Mouse (Mus musculus): ENCODE data around the gene Hs3st2.
A peak's percentile ranks its signal among the peaks of the same experiment; 100 is the strongest.

The Hs3st2 gene

DNA sequence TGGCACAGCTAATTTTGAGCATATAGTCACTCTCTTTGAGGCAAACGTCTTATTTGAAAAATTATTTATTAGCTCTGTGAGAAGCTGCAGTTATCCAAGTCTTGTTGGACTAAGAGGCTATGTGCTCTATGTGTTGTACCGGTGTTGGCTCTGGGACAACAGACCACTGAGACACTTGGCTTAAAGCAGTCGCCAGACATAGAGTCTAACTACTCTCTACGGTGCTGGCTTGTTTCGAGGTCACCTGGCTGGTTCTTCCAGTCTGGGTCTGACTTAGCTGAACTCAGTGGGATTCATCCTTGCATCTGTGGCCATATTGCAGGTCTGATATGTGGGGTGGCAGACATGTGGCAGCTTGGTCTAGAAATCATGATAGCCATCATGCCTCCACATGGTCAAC lies 72.8 kb downstream of the Hs3st2 start:
- no peak for DNase-seq

DNA sequence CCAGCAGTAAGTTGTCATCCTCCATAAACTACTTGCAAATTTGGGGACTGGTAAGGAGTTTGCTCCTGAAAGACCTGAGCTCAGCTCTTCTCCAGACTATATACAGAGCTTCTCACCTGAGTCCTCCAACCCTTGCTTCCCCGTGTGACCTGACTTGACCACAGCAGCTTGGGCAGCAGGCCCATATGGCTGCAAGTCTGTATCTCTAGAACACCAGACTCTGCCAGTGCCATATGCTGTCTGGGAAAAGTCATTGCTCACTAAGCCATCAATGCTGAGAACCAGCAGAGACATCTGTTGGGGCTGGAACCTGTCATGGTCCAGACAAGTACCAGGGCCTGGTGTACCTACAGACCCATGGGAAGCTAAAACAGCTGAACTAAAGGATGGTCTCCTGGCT lies 73.5 kb downstream of the Hs3st2 start:
- no peak for DNase-seq

DNA sequence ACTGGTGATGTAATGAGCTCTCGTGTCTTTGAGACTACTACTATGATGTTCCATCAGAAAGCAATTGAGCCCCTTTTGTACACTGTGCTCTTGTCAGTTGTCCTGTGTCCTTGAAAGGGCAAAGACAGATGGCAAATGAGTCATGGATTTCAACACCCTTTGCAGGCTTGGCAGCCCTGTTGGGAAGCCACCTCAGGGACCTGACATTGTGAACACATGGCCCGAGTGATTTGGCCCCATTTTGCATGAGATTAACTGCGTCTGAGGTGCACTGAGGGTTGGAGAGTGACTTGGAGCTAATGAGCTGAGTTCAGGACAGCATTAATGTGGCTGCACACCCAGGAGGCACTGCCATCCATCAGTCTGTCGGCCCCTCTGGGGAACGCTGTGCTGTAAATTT lies 74.7 kb downstream of the Hs3st2 start:
- no peak for DNase-seq

DNA sequence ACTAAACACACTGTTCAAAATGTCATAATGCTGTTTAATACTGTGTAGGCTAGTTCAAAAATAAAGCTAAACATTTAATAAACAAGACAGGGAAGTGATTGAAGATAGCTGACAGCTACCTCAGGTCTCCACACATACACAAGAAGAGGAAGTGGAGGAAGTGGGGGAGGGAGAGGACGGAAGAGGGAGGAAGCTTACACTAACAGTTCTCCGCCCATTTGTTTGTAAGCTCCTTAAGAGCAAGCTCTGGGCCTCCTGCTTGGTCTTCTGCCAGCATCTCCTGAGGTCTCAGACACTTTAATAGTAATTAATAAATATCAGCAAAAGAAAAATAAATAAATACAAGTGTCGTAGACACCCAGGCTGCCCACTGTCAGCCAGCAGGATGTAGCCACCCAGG lies 77.8 kb downstream of the Hs3st2 start:
- no peak for DNase-seq

DNA sequence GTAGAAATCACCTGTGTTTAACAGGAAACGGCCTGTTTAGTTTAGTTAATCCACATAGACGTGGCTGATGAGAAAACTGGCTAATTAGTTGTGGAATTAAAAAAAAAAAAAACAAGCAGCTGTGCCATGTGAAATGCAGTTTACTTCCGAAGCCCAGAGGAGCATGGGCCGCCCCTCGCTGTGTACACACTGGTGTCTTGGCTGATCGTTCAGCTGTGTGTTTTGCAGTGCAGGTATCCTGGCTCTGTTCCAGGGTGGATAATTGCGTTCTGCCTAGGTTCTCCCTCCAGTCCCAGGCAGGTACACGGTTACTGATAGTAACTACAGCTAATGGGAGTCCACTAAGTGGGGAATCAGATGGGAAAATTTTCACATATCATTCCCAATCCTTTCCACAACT lies 86.6 kb downstream of the Hs3st2 start:
- DNase-seq = no peak

DNA sequence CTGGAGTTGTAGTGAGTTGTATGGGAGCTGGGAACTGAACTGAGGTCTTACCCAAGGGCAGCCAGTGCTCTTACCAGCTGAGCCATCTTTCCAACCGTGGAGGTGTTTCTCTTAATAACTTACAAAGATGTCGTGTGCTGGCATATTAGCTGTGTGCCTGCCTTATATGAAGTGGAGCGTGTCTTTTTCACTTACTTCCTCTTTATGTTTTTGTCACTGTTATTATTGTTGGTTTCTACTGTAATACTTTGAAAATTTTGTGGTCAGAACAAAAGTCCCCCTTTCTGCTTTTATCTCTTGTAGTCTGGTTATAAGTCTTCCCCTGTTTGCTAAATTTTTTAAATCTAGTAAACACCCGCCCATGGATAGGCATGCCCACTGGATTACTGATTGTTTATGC lies 88.4 kb downstream of the Hs3st2 start:
- DNase-seq = no peak

DNA sequence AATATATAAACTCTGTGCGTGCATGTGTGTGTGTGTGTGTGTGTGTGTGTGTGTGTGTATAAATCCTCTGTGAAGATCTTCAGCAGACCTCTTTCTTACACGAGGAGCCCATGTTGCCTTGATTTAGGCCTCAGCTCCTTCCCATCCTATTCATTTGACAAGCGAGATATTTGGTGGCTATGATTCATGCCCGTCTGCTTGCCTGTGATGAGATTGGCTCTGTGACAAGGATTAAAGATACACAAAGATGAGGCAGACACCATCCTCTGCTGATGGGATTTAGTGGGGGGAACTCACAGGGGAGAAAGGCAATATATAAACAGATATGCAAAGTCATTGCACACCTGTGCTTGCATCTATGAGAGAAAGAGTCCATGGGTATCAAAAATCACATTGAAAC lies 92.9 kb downstream of the Hs3st2 start:
- no peak for DNase-seq

DNA sequence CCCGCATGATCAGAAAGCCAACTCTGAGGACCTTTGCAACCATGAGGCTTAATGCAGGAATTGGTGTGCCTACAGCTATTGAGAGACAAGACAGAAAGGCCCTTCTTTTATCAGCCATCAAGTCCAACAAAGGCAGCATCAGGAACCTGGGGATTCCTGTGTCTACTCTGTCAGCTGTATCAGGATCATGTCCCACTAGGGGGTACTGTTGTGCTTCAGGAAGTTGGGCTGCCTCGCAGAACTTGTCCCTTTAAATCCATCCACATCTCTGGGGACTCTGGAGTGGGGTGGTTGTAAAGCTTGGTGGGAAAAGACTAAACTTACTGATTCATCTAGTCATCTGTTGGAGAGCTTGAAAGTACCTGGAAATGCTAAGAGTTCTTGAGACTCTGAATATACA lies 93.6 kb downstream of the Hs3st2 start:
- DNase-seq = peak; percentile 49

DNA sequence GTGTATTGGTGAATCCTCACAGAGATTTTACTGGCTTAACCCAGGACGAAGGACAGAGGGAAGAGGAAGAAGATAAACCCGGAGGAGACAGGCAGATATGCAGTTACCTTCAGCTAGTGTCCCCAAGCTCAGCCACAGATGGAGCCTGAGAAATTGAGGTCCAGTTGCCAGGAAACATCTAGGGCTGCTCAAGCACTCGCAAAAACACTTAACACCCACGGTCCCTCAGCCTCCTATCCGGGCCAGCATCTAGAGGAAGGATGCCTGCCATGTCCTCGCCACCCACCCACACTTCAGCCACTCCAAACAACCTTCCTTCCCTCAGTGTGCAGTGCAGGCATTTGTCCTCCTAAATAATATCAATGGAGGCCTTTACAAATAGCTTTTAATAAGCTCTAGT lies 95.6 kb downstream of the Hs3st2 start:
- peak; percentile 63 for DNase-seq

DNA sequence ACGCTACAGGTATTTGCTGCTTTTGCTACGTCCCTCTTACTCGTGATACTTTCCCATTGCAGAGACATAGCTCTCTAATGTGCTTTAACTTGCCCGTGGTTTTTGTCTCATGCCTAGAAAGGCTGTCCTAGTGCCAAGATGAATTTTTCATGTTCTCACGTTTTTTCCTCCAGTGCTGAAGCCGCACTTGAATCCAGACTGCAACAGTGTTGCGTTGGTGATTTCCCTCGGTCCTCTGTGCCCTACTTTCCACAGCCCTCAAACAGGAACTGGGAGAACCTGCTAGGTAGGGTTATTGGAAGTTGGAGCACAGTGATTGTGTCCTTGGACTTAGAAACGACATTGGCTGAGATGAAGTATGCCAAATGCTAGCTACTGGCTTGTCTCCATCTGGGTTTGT lies 97.7 kb downstream of the Hs3st2 start:
- no peak for DNase-seq

DNA sequence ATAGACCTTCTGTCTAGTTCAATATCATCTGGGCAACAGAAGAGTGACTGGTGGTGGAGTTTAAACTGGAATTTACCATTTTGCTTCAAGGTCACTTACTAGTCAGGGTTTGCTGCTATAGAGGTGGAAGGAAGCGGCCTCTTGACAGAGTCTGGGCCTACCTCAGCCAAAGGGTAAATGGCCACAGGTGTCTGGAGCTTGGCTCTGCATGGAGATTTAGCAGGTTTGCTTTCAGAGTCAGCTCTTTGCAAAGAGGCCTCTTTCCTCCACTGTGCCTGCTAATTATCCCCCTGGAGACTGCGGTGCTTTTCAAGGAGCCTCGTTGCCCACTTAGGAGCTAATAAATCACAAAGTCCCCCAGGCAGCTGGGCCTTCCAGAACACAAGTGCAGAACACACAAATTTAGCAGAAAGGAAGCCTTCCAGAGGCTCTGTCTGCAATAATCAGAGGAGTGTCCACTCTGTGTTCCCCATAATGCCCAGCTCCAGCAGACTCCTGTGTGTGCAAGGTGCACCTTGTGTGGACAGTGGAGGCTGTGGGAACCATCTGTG lies 99.9 kb downstream of the Hs3st2 start:
- no peak for DNase-seq

DNA sequence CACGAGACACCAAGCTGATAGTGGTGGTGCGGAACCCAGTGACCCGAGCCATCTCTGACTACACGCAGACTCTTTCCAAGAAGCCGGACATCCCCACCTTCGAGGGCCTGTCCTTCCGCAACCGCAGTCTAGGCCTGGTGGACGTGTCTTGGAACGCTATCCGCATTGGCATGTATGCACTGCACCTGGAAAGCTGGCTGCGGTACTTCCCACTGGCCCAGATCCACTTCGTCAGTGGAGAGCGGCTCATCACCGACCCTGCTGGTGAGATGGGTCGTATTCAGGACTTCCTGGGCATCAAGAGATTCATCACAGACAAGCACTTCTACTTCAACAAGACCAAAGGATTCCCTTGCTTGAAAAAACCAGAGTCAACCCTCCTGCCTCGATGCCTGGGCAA lies 108.9 kb downstream of the Hs3st2 start:
- no peak for DNase-seq

DNA sequence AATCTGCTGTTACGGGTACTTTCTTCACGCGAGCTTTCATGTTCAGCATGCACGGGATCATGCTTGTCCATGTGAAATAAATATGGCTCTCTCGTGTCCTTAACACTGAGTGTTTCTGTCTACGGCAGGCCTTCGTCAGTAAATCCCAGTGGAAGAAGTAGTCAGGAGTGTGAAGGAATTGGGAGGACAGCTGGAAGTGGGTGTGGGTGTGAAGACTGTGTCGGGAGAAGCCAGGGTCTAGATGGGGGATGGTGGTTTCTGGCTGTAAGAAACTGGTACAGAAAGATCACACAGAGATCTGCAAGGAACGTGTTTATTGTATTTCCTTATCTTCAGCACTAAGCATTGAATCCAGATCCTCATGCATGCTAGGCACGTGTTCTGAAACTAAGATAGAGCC lies 110.0 kb downstream of the Hs3st2 start:
- peak; percentile 67 for DNase-seq

DNA sequence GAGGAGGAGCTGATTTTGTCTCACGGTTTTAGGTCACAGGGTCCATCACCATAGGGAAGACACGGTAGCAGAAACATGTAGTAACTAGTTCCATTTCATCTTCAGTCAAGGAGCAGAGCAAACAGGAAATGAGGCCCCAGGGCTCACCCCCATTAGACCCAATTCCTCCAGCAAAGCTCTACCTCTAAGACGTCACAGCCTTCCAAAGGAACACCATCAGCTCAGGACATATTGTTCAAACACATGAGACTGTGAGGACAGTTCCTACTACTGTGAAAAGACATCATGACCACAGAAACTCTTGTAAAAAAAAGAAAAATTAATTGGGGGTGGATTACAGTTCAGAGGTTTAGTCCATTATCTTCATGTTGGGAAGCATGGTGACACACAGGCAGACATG lies 125.1 kb downstream of the Hs3st2 start:
- no peak for DNase-seq

DNA sequence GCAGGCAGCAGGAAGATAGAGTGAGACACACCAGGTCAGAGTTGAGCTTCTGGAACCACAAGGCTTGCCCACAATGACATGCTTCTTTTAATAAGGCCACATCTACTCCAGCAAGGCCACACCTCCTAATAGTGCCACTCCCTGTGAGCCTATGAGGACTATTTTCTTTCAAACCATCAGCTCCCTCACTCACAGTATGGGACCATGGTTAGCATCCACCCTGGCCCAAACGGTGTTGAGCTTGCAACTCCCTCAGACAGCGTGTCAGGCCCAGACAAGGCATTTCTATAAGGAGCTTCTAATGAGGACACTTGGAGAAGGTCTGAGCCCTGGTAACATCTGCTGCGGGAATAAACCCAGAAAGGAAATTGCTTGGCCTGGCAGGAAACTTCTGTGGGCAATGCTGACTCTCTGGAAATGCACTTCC lies 125.5 kb downstream of the Hs3st2 start:
- peak; percentile 8 for DNase-seq

DNA sequence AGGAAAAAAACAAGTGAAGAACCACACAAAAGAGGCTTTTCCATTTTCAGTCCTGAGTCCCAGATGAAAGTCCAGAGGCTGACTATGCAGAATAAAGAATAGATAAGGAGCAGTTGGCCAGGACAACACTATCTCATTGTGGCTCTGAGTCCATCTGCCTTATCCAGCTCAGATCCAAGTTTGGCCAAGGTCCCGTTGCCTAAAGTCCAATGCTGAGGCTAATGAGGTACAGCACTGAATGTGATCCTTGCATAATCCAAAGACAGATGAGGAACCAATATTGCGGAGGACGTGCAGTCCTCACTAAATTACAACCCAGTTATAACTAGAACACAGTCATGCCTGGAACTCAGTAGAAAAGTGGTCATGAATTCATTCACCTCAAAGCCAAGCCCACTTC lies 130.5 kb downstream of the Hs3st2 start:
- no peak for DNase-seq

DNA sequence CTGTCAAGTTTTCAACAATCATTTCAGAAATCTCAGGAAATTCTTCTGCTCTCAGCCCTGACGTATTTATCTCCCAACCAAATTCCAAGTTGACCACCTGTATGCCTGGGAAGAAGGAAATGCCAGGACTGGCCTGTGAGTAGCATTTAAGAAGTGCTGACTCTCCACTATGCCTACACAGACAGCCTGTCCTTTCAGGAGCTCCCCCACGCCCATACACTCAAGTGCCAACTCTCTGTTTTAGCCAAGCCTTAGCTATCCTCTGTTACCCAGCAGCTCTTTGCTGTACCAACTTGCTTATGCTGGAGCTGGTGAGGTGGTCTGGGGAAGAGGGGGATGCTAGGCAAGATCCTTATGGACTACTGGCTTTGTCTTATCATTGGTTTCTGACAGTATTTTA lies 137.4 kb downstream of the Hs3st2 start:
- no peak for DNase-seq

DNA sequence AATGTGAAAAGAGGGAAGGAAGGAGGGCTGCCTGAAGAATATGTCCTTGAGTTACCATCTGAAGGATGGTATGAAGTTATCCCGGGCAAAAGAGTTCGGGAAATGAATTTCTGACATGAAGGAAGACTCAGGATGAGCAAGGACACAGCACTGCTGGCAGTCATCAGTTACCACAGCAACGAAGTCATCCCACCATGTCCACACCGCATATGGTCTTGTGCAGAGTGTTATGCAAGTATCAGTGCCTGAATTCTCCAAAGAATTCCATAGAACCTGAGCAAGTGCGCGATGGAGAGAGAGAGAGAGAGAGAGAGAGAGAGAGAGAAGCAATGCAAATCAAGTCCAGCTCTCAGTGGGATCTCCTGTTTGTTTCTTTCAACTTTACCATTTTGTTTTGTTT lies 142.0 kb downstream of the Hs3st2 start:
- no peak for DNase-seq

DNA sequence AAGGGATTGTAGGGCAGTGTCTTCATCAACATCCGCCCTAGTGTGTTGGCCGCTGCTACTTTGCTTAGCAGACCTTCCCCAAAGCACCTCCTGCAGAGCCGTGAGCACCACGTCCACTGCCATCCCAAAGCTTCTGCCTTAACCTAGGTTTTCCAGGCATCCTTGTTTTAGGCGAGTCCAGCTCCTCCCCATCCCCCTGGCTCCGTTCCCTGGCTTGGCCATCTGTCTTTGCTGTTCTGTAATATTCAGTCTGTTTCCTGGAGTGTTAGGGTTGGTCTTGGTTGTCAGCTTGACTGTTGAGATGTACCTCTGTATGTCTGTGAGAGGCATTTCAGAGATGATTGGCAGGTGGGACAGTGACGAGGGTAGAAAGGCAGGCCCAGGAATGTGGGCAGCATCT lies 142.7 kb downstream of the Hs3st2 start:
- peak; percentile 13 for DNase-seq

DNA sequence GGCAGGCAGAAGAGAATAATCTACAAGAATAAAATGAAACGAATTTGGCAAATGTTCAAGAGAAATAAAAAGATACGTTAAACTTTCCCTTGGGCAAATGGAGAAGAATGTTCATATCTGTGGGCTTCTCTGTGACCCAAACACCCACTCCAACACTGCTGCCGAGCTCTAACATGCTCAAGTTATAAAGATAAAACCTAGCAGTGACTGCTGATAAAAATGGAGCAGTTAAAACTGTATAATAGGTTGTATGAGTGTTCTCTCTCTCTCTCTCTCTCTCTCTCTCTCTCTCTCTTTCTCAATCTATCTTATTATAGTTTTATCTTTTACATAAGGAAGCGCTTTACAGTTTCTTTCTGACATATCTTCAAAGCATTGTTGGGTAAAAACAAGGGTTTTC lies 144.3 kb downstream of the Hs3st2 start:
- DNase-seq = no peak

DNA sequence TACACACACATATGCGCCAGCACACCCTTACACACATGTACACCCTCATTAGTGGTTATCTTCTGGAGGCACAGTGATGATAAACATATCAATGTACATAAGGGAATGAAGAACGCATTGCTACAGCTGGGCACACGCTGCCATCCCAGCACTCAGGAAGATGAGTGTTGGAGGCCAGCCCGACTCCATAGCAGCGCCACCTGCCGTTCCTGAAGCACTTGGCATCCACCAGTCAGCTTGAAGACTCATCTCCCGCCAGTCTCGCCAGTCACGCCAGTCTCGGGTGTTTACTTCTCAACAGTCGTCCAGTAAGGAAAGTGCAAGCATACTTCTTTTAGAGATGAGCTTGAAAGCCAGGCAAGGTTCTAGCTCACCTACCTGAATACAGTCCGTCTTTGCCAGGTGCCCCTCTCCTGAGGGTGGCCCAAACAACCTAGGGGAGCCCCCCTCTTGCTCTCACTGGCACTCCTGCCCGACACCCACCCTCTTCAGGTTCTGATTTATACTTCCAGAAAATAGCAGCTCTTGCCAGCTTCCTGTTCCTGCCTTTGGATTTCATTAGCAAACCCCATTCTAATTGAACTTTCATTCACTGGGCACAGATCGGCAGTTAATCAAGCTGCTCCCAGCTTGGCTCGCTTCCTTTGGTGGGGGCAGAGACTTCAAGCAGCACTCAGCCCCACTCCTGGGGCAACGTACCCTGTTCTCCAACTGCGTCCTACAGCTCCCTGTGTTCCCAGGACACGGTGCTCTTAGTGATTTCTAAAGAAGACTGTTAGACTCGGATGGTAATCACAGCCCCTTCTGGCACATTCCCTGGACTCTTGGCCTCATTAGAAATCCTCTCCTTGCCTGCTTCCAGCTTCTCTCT lies 148.0 kb downstream of the Hs3st2 start:
- DNase-seq = peak; percentile 65

DNA sequence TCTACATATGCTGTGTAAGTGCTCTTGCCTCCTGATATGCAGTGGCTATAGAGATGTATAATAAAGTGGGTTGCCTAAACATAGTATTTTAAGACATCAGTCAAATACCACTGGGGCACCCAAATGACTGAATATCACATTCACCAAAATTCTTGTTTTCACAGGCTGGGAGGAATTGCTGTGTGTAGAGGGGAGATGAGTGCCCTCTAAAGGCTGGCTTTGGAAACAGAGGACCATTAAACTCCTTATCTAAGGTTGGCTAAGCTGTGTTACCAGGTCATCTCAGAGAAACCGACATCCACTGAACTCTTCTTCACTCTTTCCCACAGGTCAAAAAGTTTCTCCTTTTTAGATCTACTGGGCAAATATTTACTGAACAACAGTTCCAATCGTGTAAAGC lies 150.8 kb downstream of the Hs3st2 start:
- no peak for DNase-seq

DNA sequence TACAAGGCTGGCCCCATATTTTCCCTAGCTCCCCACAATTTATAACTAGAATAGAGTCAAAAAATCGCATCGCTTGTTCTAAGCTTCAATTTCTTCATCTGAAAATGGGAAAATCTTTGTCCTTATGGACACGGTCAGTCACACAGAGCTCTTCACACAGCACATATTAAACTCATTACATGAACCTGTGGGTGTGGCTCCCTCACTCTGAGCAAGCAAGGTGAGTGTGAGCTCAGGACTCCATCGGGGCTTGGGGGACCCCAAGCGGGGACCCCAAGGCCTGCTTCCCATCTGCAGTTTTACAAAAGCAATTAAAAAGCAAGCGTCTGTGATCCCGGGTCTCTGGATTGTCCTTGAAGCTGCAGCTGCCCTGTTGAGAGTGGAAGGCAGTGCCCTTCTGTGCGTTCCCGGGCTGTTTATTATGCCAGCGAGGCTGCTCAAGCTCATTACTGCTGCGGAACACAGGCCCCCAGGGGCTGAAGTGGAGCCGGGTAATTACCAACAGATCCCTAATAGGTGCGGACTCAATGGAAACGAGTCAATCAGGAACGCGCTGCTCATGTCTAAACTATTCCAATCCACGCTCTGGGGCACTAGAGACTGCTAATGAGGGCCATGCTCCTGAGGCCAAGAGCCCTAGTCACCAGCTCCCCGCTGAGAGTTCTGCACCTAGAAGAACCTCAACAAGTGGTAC lies 157.8 kb downstream of the Hs3st2 start:
- DNase-seq = peak; percentile 11
